Mouse (Mus musculus): ENCODE data around the gene Celf2. TPM values are rescaled to one million over a fixed set of nuclear protein-coding genes. Genes with fewer than 3 reads are reported as not detected.

The Celf2 gene
- polyA plus RNA-seq, 1 experiment from 2014 or later = 52.0 TPM

DNA sequence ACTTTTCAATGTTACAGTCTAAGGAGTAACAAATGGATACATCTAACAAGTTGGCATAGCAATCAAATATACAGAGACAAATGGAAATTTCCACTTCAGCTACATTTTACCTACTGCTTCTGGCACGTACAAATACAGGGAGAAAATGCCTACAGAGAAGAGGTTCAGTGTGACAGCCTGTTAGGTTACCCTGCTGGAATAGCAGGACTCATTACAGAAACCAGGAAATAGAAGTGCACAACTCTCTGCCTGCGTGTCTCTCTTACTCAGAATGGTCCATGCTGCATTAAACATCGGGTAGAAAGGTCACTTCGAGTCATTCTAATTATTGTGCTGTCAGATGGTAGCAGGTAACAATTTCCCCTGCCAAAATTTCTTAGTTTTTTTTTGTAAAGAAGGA, 141.6 kb downstream of the Celf2 start:
- 81% methylated on average over 4 of the region's 4 CpGs for WGBS
- no peak for ATAC-seq
- no peaks in the 10 kb centered on the region for H3K9me3 ChIP-seq
- no peak overlapping the region for H3K9ac ChIP-seq
- H3K27ac ChIP-seq = no peak overlapping the region
- H3K4me3 ChIP-seq (replicated peaks) = no peak overlapping the region
- no peaks in the 10 kb centered on the region for H3K36me3 ChIP-seq
- no peaks in the 10 kb centered on the region for H3K4me1 ChIP-seq (replicated peaks)
- H3K4me2 ChIP-seq (replicated peaks) = no peak overlapping the region
- H3K27me3 ChIP-seq (replicated peaks) = no peaks in the 10 kb centered on the region

DNA sequence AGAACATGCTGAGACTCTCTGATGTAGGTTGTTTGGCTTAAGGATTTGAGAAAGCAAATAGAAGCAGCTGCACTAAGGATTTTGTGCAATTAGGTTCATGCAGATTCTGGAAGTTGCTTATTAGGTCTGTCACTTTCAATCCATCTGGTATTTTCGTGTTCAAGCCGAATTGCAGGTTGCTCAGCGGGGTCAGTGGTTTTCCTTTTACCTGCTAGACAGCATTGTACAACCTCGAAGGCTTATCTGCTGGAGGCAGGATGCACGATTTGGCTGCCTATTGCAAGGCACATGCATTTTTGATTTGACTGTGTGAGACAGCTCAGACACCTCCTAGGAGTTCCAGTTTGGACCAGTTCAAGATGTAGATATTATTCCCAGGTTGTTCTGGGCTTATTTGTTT, 149.8 kb downstream of the Celf2 start:
- no peak for ATAC-seq
- no peak overlapping the region for H3K27ac ChIP-seq
- WGBS = 75% methylated on average over 5 of the region's 5 CpGs

DNA sequence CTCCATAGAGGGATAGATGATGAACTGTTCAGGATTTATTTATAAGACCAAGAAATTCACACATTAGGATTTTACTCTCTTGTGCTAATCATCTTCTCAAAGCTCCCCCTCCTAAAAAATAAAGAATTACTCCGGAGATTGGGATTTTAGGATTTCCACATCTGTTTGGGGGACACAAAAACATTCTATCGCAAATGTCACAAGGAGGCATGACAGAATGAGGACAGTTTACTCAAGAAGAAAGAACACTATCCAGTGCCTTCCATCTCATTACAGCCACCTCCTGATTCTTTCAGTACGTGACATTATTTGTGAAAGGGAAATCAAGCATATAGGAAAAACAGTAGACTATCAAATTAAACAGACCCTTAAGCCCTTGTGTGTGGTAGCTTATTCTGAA, 150.5 kb downstream of the Celf2 start:
- H3K4me3 ChIP-seq (replicated peaks) = no peak overlapping the region
- no peaks in the 10 kb centered on the region for H3K27me3 ChIP-seq (replicated peaks)
- no peak overlapping the region for H3K4me2 ChIP-seq (replicated peaks)
- no peaks in the 10 kb centered on the region for H3K36me3 ChIP-seq
- H3K27ac ChIP-seq = no peak overlapping the region
- no peak for ATAC-seq
- H3K4me1 ChIP-seq (replicated peaks) = no peaks in the 10 kb centered on the region
- no peaks in the 10 kb centered on the region for H3K9me3 ChIP-seq
- H3K9ac ChIP-seq = no peak overlapping the region
- 84% methylated on average over 3 of the region's 3 CpGs for WGBS

More for the DNA sequence above, 149.8 kb downstream of the Celf2 start:
- Histone ChIP-seq H3K4me3 (replicated peaks) (no peak overlapping the region), H3K9me3 (no peaks in the 10 kb centered on the region), H3K27me3 (replicated peaks) (no peaks in the 10 kb centered on the region), H3K4me1 (replicated peaks) (no peaks in the 10 kb centered on the region), H3K4me2 (replicated peaks) (no peak overlapping the region), H3K9ac (no peak overlapping the region), H3K36me3 (no peaks in the 10 kb centered on the region)

DNA sequence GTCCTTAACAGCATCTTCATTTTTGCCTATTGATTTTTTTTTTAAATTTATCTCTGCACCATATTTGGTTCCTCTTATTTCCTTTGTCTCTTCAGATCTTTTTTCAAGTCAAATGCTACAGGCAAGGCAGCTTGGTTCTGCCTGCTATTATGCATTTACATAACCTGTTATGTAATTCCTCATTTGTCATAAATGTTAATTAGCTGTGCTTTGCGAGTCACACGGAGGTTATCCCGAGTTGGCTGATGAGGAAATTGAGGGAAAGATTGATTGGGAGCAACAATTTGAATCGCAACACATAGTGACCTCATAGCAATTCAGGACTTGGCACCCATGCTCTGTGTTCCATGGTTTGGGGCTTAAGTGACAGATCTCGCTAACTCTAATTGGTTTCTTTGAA, 158.1 kb downstream of the Celf2 start:
- Histone ChIP-seq H3K36me3 (no peaks in the 10 kb centered on the region), H3K9me3 (no peaks in the 10 kb centered on the region), H3K27ac (no peak overlapping the region), H3K9ac (no peak overlapping the region), H3K4me2 (replicated peaks) (no peak overlapping the region), H3K27me3 (replicated peaks) (no peaks in the 10 kb centered on the region), H3K4me1 (replicated peaks) (no peaks in the 10 kb centered on the region), H3K4me3 (replicated peaks) (no peak overlapping the region)
- WGBS = 85% methylated on average over 5 of the region's 5 CpGs
- ATAC-seq = no peak

DNA sequence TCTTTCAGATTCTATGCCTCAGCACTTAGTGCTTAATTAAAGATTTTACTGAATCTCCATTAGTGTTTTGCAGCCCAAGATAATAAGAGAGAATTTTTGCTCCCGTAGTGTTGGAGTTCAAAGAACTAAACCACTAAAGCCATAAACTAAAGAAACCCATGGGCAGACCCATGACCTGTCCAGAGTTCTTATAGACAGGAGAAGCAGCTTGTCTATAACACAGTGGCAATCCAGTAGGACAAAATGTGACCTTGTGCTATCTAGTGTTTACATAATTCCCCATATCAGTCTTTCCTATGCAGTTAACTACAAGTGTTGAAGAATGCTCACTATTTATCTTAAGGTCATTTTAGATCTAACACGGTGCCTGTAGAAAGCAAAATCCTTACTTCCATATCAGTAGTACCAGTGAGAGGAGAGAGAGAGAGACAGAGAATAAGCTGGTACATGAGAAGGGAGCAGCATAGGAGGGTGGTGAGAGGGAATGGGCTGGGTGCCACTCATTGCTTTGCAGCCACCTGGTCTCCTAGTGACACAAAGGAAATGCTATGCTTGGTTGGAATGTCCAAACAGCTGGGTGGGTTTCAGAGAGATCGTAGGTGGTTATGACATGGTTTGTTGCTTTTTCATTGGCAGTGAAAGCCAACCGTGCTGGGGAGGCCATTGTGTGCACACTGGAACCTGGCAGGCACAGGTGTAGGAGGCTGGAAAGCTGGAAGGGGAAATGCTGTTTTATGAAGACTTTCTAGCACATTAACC, 162.5 kb downstream of the Celf2 start:
- Histone ChIP-seq H3K9ac (no peak overlapping the region), H3K27ac (no peak overlapping the region), H3K4me3 (replicated peaks) (no peak overlapping the region), H3K36me3 (no peaks in the 10 kb centered on the region), H3K4me1 (replicated peaks) (no peaks in the 10 kb centered on the region), H3K4me2 (replicated peaks) (no peak overlapping the region), H3K9me3 (no peaks in the 10 kb centered on the region), H3K27me3 (replicated peaks) (no peaks in the 10 kb centered on the region)
- ATAC-seq = peak; percentile 55; the same call in 1 of the 2 replicates
- WGBS = 44% methylated on average over 4 of the region's 4 CpGs

DNA sequence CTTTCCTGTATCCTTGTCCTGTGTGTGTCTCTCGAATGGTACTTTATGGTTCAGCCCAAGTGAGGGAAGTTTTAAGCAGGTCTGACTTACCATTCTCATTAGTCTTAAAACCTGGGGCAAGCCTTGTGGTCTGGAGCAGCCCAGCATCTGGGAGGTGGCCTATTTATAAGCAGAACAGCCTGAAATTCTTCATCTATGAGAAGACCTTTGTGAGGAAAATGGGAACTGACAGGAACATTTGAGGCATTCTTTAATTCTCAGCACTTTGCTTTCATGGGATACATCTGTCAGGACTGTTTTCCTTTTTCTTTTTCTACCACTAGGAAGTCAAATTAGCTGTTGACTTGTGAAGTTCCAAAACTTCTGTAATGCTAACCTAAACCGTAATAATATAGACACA, 164.4 kb downstream of the Celf2 start:
- no peak overlapping the region for H3K4me3 ChIP-seq (replicated peaks)
- H3K4me1 ChIP-seq (replicated peaks) = no peaks in the 10 kb centered on the region
- H3K36me3 ChIP-seq = no peaks in the 10 kb centered on the region
- no peak for ATAC-seq
- 88% methylated on average over 2 of the region's 2 CpGs for WGBS
- H3K4me2 ChIP-seq (replicated peaks) = no peak overlapping the region
- no peaks in the 10 kb centered on the region for H3K27me3 ChIP-seq (replicated peaks)
- H3K9ac ChIP-seq = no peak overlapping the region
- no peak overlapping the region for H3K27ac ChIP-seq
- no peaks in the 10 kb centered on the region for H3K9me3 ChIP-seq

DNA sequence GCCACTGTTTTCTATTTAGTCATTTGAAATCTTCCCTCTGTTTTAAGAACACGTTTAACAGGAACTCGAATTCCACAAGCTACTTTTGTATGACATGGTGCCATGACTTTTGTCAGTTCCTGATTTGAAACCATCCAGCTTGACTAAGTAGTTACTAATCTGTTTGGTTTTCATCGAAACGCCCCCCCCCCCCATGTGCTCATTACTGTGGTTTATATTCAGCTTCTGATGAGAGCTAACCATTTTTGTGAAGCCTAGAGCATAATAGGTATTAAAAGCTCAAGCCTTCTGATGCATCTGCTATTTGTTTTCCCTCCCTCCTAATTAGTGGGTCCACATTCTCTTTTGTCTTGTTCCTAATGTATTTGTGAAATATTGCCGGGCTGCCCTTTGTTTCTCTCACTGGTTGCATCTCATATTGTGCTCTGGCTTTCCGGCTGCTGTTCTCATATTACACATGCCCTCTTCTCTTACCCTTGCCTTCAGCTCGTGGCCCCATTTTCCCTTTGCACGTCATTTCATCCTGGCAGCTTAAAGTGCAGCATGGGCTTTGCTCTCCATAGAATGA, 166.4 kb downstream of the Celf2 start:
- no peaks in the 10 kb centered on the region for H3K27me3 ChIP-seq (replicated peaks)
- 75% methylated on average over 8 of the region's 8 CpGs for WGBS
- ATAC-seq = no peak
- H3K9me3 ChIP-seq = no peaks in the 10 kb centered on the region
- H3K9ac ChIP-seq = no peak overlapping the region
- H3K27ac ChIP-seq = no peak overlapping the region
- no peak overlapping the region for H3K4me2 ChIP-seq (replicated peaks)
- no peak overlapping the region for H3K4me3 ChIP-seq (replicated peaks)
- no peaks in the 10 kb centered on the region for H3K4me1 ChIP-seq (replicated peaks)
- H3K36me3 ChIP-seq = no peaks in the 10 kb centered on the region

DNA sequence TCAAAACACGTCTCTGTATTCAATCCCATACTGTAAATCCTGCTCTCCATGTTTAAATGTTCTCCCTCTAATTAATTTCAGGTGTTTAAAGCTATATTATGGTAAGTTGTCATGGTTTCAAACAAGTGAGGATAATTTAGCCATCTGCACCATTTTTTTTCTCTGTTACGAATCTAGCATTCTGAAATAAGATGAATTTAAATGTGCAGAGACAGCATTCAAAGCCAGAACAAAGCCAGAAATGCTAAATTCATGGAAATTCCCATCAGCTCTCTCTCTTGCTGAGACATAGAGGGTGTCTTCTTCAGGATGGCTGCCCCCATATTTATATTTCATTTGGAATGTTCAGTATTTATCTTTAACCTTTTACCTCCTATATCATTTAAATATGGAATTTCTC, 174.5 kb downstream of the Celf2 start:
- H3K27ac ChIP-seq = no peak overlapping the region
- H3K4me2 ChIP-seq (replicated peaks) = no peak overlapping the region
- ATAC-seq = no peak
- no peaks in the 10 kb centered on the region for H3K4me1 ChIP-seq (replicated peaks)
- H3K27me3 ChIP-seq (replicated peaks) = no peaks in the 10 kb centered on the region
- no peak overlapping the region for H3K9ac ChIP-seq
- no peak overlapping the region for H3K4me3 ChIP-seq (replicated peaks)
- no peaks in the 10 kb centered on the region for H3K36me3 ChIP-seq
- H3K9me3 ChIP-seq = no peaks in the 10 kb centered on the region
- WGBS = 77% methylated on average over 2 of the region's 2 CpGs

DNA sequence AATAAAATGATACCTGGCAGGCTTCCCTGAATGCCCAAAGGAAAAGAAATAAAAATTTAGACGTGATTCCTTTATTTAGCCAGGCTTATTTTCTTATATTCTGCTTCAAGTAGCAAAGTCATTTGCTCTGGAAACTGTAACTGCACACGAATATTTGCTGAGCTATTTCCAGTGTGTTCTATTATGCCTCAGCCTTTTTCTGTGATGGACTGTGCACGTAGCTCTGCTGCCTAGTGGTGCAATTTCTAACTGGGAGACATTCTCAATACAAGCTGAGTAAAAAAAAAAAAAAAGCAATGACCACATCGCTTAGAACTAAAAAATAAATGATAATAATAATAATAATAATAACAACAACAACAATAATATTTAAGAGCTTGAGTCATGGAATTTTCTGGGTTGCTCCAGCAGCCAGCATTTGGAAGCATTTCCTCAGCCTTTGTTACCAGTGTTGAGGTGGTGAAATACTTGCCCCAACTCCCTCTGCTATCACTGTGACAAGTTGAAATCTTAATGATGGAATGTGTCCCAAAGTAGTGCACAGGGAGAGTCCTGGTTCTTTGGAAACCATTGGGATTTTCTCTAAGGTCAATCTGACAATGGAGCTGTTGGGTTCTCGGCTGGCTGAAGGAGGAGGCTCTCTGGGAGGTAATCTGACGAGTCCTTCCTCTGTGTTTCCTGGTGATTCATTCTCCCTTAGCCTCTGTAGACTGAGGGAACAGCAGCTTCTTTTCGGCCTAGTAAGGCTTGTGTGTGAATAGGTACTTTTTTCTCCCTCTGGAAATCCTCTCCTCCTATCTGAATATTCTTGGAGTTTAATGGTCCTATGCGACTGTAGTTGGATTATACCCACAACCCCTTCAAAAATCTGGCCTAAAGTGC, 181.1 kb downstream of the Celf2 start:
- no peaks in the 10 kb centered on the region for H3K27me3 ChIP-seq (replicated peaks)
- ATAC-seq = no peak
- no peak overlapping the region for H3K27ac ChIP-seq
- WGBS = 83% methylated on average over 8 of the region's 8 CpGs
- no peak overlapping the region for H3K4me3 ChIP-seq (replicated peaks)
- no peaks in the 10 kb centered on the region for H3K4me1 ChIP-seq (replicated peaks)
- no peaks in the 10 kb centered on the region for H3K9me3 ChIP-seq
- H3K9ac ChIP-seq = no peak overlapping the region
- H3K36me3 ChIP-seq = no peaks in the 10 kb centered on the region
- H3K4me2 ChIP-seq (replicated peaks) = no peak overlapping the region

DNA sequence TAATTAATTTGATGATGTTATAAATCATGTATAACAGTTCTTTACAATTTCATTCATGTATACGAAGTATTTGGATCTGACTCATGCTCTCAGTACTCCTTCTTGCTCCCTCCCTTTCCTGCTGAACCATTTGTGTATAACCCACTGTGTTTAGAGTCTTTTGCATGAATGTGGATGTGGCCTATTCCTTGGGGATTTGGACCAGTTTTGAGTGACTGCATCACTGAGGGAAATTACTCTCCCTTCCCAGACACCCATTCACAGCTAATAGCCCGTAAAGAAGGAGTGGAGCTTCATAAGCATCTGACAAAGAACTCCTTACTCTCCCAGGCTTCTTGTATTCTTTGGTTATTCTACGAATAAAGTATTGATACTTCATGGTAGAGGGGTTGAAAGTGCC, 189.6 kb downstream of the Celf2 start:
- H3K9ac ChIP-seq = no peak overlapping the region
- WGBS = 86% methylated on average over 3 of the region's 3 CpGs
- H3K4me2 ChIP-seq (replicated peaks) = no peak overlapping the region
- ATAC-seq = no peak
- H3K27me3 ChIP-seq (replicated peaks) = no peaks in the 10 kb centered on the region
- no peaks in the 10 kb centered on the region for H3K36me3 ChIP-seq
- H3K9me3 ChIP-seq = no peaks in the 10 kb centered on the region
- H3K4me3 ChIP-seq (replicated peaks) = no peak overlapping the region
- H3K27ac ChIP-seq = no peak overlapping the region
- no peaks in the 10 kb centered on the region for H3K4me1 ChIP-seq (replicated peaks)

DNA sequence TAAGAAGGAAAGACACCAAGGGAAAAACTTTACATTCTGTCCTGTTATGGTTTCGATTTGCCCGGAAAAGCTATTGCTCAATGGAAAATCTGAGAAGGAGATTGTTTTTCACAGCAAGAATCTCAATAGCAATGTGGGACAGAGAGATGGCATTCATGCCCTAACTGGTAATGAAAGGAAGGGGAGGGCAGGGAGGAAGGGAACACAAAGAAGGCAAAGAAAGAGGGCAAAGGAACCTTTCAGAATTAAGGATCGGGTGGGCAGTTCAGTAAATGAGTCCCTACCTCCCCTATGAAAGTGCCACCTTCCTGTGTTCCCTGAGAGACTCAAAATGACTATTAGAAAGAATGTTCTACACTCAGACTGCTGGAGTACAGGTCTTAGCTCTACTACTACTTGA, 197.6 kb downstream of the Celf2 start:
- no peaks in the 10 kb centered on the region for H3K4me1 ChIP-seq (replicated peaks)
- WGBS = 85% methylated on average over 3 of the region's 3 CpGs
- no peak overlapping the region for H3K27ac ChIP-seq
- no peaks in the 10 kb centered on the region for H3K9me3 ChIP-seq
- H3K4me3 ChIP-seq (replicated peaks) = no peak overlapping the region
- no peak overlapping the region for H3K9ac ChIP-seq
- H3K27me3 ChIP-seq (replicated peaks) = no peaks in the 10 kb centered on the region
- no peak for ATAC-seq
- H3K36me3 ChIP-seq = no peaks in the 10 kb centered on the region
- H3K4me2 ChIP-seq (replicated peaks) = no peak overlapping the region

DNA sequence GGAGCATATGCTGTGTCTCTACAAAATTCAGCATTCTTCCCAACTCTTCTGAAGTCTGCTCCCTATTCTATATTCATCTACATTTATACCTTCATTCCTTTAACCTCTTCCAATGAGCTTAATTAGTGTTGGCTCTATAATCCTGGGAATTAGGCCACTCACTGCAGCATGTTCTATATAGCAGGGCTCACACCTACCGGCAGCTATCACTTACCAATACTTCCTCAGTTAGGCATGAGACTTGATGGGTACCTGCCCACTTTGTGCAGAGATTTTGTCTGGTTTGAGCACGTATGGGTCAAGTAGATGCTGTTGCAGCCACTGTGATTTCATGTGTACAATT, 198.6 kb downstream of the Celf2 start:
- no peak overlapping the region for H3K4me3 ChIP-seq (replicated peaks)
- no peaks in the 10 kb centered on the region for H3K27me3 ChIP-seq (replicated peaks)
- H3K4me1 ChIP-seq (replicated peaks) = no peaks in the 10 kb centered on the region
- H3K27ac ChIP-seq = no peak overlapping the region
- H3K9ac ChIP-seq = no peak overlapping the region
- WGBS = 82% methylated on average over 2 of the region's 2 CpGs
- H3K4me2 ChIP-seq (replicated peaks) = no peak overlapping the region
- no peaks in the 10 kb centered on the region for H3K36me3 ChIP-seq
- no peaks in the 10 kb centered on the region for H3K9me3 ChIP-seq
- ATAC-seq = no peak

All from intestine, embryonic 15.5 days (tissue).